Comparison of ENCODE assay signal across 13 mouse cellular contexts in genomic region chr1:178799836-178800552, GRCm38 (mm10).
DNase-seq lines count a peak whose midpoint lies in the region; ATAC-seq and TF ChIP-seq lines count a peak whose summit lies in the region.
"Had no signal": no experiment of that assay in that cellular context is flagged by ENCODE, and none has a peak within 500 bp of the region (broad histone marks: within the 10 kb centered on the region; RNA-seq: fewer than 3 reads in every experiment).

No protein-coding gene starts in this region.

- no peak overlapping the region for H3K27ac ChIP-seq in heart, embryonic 12.5 days (ENCODE audit: poor library complexity, severe bottlenecking)
- peak overlapping the region; percentile 73 for H3K27ac ChIP-seq in limb, embryonic 14.5 days (replicated peaks; ENCODE audit: low read depth, low read length)
- H3K27ac ChIP-seq: neural tube, embryonic 12.5 days had no signal

- no peak overlapping the region; the same call in 1 of the 2 replicates for H3K9ac ChIP-seq in heart, embryonic 12.5 days
- H3K9ac ChIP-seq in limb, embryonic 14.5 days (ENCODE audit: low read depth, low read length, severe bottlenecking) = no peak overlapping the region
- H3K9ac ChIP-seq: neural tube, embryonic 12.5 days had no signal

- H3K4me2 ChIP-seq in heart, embryonic 12.5 days = peak overlapping the region; percentile 50
- H3K4me2 ChIP-seq in limb, embryonic 14.5 days (replicated peaks; ENCODE audit: low read depth, low read length, severe bottlenecking) = peak overlapping the region; percentile 37
- H3K4me2 ChIP-seq: neural tube, embryonic 12.5 days had no signal

- no peak for DNase-seq in heart, postnatal 4 days
- DNase-seq in embryo, embryonic 10 days (ENCODE audit: low spot score) = peak; percentile 37
- DNase-seq in forelimb bud, embryonic 11.5 days (ENCODE audit: low read depth, low spot score) = peak; percentile 88
- peak; percentile 77 for DNase-seq in limb, embryonic 14.5 days (ENCODE audit: low spot score)
- no peak for DNase-seq in urinary bladder, postnatal 14 days (ENCODE audit: low spot score)
- no peak for DNase-seq in left cerebral cortex, postnatal 10 days (ENCODE audit: extremely low spot score in 1 of 2, low spot score in 2 of 2)
- DNase-seq: kidney, adult 9 months; lung, postnatal 36 days; right cerebral cortex, postnatal 25 days; thymus, adult 18-20 months had no signal

- no peak for TF ChIP-seq POLR2A in limb, embryonic 14.5 days (IDR thresholded peaks at IDR 0.05; ENCODE audit: borderline replicate concordance, extremely low read depth, insufficient read depth, insufficient read length)

- intact Hi-C loops in left cerebral cortex, postnatal 10 days (cut with DNase I) = no loop called here

- no peak for ATAC-seq in heart, embryonic 12.5 days (ENCODE audit: insufficient number of reproducible peaks, low FRiP score)
- peak; percentile 78 for ATAC-seq in limb, embryonic 14.5 days (ENCODE audit: low FRiP score, low read depth)

- H3K27me3 ChIP-seq in heart, embryonic 12.5 days (replicated peaks) = no peaks in the 10 kb centered on the region
- no peaks in the 10 kb centered on the region for H3K27me3 ChIP-seq in limb, embryonic 14.5 days (ENCODE audit: control insufficient read depth, insufficient read depth, low read length)
- H3K27me3 ChIP-seq: CH12.LX; neural tube, embryonic 12.5 days had no signal

- WGBS in heart, embryonic 12.5 days = 66% methylated on average over 11 of the region's 11 CpGs
- 23% methylated on average over 11 of the region's 11 CpGs for WGBS in limb, embryonic 14.5 days

- no peaks in the 10 kb centered on the region for H3K36me3 ChIP-seq in heart, embryonic 12.5 days
- H3K36me3 ChIP-seq in limb, embryonic 14.5 days (ENCODE audit: control insufficient read depth, insufficient read depth, low read length) = no peaks in the 10 kb centered on the region
- H3K36me3 ChIP-seq: neural tube, embryonic 12.5 days had no signal

- H3K9me3 ChIP-seq in heart, embryonic 12.5 days (replicated peaks) = no peaks in the 10 kb centered on the region
- H3K9me3 ChIP-seq in limb, embryonic 14.5 days (ENCODE audit: control insufficient read depth, low read length) = no peaks in the 10 kb centered on the region
- H3K9me3 ChIP-seq: neural tube, embryonic 12.5 days had no signal

- peak overlapping the region; percentile 10 for H3K4me3 ChIP-seq in heart, embryonic 12.5 days
- 0 out of 2 replicates have a peak overlapping the region, but pooled peaks have one; percentile 4 for H3K4me3 ChIP-seq in limb, embryonic 14.5 days (replicated peaks; ENCODE audit: low read length)
- H3K4me3 ChIP-seq: neural tube, embryonic 12.5 days had no signal

- H3K4me1 ChIP-seq in heart, embryonic 12.5 days (replicated peaks) = peaks cover 63% of the 10 kb centered on the region
- peaks cover 31% of the 10 kb centered on the region for H3K4me1 ChIP-seq in limb, embryonic 14.5 days (ENCODE audit: control insufficient read depth, insufficient read depth, low read length)

Comparison
In these comparisons a context has a peak if more than half of its experiments do, and no peak if none do; other contexts are left out.
1. DNase-seq: peak in embryo, embryonic 10 days (single experiment), forelimb bud, embryonic 11.5 days (single experiment) and limb, embryonic 14.5 days (single experiment); none in heart, postnatal 4 days (single experiment), urinary bladder, postnatal 14 days (single experiment) and left cerebral cortex, postnatal 10 days (0 of 2).